Mouse (Mus musculus) erythroblast, embryonic 14.5 days (primary cell): Measurements from ENCODE around the gene Sdk1. TPM values are rescaled to one million over a fixed set of nuclear protein-coding genes. Genes with fewer than 3 reads are reported as not detected.

Experiments used
- H3K27me3 ChIP-seq: 2 replicates; pipeline ENCODE4 v1.6.1; 2012; ENCODE audit warnings: inconsistent platforms; ENCODE audit not compliant: control insufficient read depth
- H3K36me3 ChIP-seq: 2 replicates; pipeline ENCODE4 v1.6.1; 2012; ENCODE audit warnings: mild to moderate bottlenecking, inconsistent platforms; ENCODE audit not compliant: control insufficient read depth
- H3K4me1 ChIP-seq: 2 replicates; pipeline ENCODE4 v1.6.1; 2012; ENCODE audit warnings: inconsistent platforms; ENCODE audit not compliant: control insufficient read depth
- H3K4me3 ChIP-seq: replicated peaks from 2 replicates; pipeline ENCODE3; 2012; ENCODE audit warnings: moderate library complexity, mild to moderate bottlenecking, inconsistent platforms
- H3K9me3 ChIP-seq: 2 replicates; pipeline ENCODE4 v1.6.1; 2012; ENCODE audit warnings: low read length, inconsistent platforms, mixed read lengths; ENCODE audit not compliant: control insufficient read depth
- GATA1 ChIP-seq: IDR thresholded peaks from 2 replicates; pipeline ENCODE4 v1.6.1; 2012; ENCODE audit warnings: low read length, inconsistent platforms, mixed read lengths
- TAL1 ChIP-seq: IDR thresholded peaks from 3 replicates; pipeline ENCODE4 v1.6.1; 2012; ENCODE audit warnings: low read length, inconsistent platforms, mixed read lengths
- polyA plus RNA-seq: library from polyadenylated mRNA; stranded (reverse); fragments of >175 nt; gene quantifications from 2 replicates; pipeline ENCODE4 v1.2.3, GENCODE M21; 2012

Sdk1 gene
- polyA plus RNA-seq, 1 experiment, result not detected

DNA sequence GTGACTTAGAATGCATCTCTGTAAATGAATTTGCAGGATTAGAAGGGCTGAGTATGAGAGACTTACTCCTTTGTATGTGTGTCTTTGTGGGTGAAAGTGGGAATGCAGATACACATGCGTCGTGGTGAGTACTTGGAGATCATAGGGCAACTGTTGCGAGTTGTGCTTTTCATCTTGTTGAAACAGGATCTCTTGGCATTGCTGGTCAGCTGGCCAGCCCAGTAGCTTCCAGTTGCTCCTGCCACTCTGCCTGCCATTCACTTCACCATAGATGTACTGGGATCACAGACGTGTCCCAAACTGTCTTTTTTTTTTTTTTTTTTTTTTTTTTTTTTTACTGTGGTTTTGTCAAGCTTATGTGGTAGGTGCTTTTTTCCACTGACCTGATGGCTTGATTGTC lies 606.4 kb downstream of the Sdk1 start:
- H3K4me1 ChIP-seq, result no peaks in the 10 kb centered on the region
- TF ChIP-seq TAL1 (peak; percentile 20; the same call in 1 of the 3 replicates), GATA1 (no peak)

GRCm38 (mm10) chr5:141852175-141852574 lies 610.9 kb downstream of the Sdk1 start:
- no peaks in the 10 kb centered on the region for H3K36me3 ChIP-seq

More for the DNA sequence above, 606.4 kb downstream of the Sdk1 start:
- Histone ChIP-seq H3K27me3 (no peaks in the 10 kb centered on the region), H3K4me3 (no peak overlapping the region), H3K36me3 (no peaks in the 10 kb centered on the region), H3K9me3 (peaks cover 4% of the 10 kb centered on the region)

DNA sequence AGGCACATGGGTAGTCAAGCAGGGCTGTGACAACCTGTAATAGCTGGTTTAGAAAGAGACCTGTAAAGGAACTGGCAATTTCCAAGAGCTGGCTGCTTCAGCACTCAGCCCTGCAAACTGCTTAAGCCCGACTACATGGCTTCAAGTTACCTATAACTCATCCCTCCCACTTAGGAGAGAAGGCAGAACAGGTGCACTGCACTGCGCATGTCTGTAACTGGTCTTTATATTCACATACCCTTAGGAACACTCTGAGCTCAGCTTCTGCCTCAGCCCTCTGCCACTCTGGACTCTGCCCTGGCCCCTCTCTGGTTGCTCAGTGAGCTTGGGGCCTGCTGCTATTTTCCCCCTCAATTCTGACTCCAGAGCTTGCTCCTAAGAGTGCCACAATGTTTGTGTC lies 615.2 kb downstream of the Sdk1 start:
- H3K27me3 ChIP-seq, result no peaks in the 10 kb centered on the region
- H3K9me3 ChIP-seq, result peaks cover 8% of the 10 kb centered on the region
- H3K36me3 ChIP-seq, result no peaks in the 10 kb centered on the region
- TF ChIP-seq GATA1 (no peak), TAL1 (no peak)
- no peaks in the 10 kb centered on the region for H3K4me1 ChIP-seq
- no peak overlapping the region for H3K4me3 ChIP-seq

More at GRCm38 (mm10) chr5:141852175-141852574, 610.9 kb downstream of the Sdk1 start:
- H3K4me1 ChIP-seq, result no peaks in the 10 kb centered on the region
- TF ChIP-seq TAL1 (no peak), GATA1 (no peak)
- H3K4me3 ChIP-seq, result no peak overlapping the region
- H3K9me3 ChIP-seq, result peaks cover 8% of the 10 kb centered on the region
- no peaks in the 10 kb centered on the region for H3K27me3 ChIP-seq

DNA sequence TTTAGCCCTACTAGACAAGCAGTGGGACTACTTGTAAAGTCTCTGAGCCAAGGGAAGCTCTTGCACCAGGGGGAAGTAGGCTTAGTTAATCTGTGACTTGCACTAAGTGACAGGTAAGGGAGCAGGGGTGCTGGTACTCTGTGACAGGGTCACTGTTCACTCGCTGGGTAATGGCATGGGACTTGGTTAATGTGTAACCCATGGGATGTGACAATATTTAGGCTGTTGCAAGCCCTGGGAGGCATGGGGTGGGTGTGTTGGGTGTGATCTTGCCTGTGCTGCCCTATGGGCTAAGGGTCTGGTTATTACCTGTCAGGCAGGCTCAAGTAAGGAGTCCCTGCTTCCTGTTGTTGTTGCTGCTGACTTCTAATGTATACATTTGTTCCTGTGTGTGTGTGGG lies 616.5 kb downstream of the Sdk1 start:
- no peaks in the 10 kb centered on the region for H3K36me3 ChIP-seq
- TF ChIP-seq GATA1, result no peak
- TF ChIP-seq TAL1, result no peak
- H3K27me3 ChIP-seq, result no peaks in the 10 kb centered on the region
- peaks cover 3% of the 10 kb centered on the region for H3K9me3 ChIP-seq
- H3K4me3 ChIP-seq, result no peak overlapping the region
- no peaks in the 10 kb centered on the region for H3K4me1 ChIP-seq

DNA sequence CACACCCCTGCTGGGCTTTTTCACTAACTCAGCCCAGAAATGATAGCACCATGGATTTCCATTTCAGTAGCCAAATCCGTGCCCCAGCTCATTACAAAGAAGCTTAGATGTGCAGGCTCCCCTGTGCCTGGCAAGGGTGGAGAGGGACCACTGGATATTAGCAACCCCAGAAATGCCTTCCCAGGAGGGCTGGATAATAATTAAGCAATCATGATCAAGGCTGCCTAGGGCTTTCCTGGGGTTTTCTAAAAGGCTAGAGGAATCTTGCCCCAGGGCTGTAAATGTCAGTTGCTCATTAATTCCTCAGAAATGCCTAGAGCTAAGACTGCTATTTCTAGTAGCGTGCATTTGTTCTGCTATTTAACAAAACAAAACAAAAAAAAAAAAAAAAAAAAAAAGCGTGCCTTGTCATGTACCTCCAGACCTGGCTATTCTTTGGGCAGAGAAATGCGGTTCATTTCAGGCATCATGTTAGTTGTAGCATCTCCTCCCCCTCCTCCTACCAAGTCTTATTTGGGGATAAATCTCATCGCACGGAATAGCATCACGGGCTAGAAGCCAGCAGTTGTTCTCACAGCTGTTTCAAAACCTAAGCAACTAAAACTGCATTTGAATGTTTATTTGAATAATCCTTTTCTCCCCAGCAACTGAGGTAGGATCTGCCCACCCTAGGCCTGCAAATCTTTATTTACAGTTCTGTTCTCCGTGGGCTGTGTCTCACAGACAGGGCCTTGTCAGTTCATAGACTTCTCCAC lies 617.3 kb downstream of the Sdk1 start:
- no peak for TF ChIP-seq GATA1
- no peak for TF ChIP-seq TAL1
- Histone ChIP-seq H3K9me3 (peaks cover 3% of the 10 kb centered on the region; the same call in 1 of the 2 replicates), H3K27me3 (no peaks in the 10 kb centered on the region)

DNA sequence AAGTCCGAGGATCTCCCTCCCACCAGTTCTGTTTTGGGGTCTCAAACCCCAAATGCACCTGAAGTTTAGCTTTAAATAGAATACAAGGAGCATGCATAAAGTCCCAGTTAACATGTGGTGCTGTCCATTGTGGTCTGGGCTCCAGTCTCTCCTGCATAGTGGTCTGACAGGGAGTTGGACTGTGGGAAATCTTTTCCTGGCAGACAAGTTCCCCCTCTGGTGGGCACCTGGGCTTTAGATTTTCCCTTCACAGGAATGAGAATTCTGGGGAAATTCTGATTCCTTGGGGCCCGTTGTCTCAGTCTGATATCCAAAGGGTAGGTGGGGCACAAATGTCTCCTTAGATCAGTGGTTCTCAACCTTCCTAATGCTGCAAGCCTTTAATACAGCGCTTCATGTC lies 624.8 kb downstream of the Sdk1 start:
- H3K9me3 ChIP-seq, result peaks cover 3% of the 10 kb centered on the region; the same call in 1 of the 2 replicates
- H3K4me3 ChIP-seq, result no peak overlapping the region
- H3K27me3 ChIP-seq, result no peaks in the 10 kb centered on the region
- no peaks in the 10 kb centered on the region for H3K4me1 ChIP-seq
- H3K36me3 ChIP-seq, result no peaks in the 10 kb centered on the region
- TF ChIP-seq GATA1, result no peak
- TF ChIP-seq TAL1, result no peak

More for the DNA sequence above, 617.3 kb downstream of the Sdk1 start:
- no peak overlapping the region for H3K4me3 ChIP-seq
- no peaks in the 10 kb centered on the region for H3K36me3 ChIP-seq
- H3K4me1 ChIP-seq, result no peaks in the 10 kb centered on the region

DNA sequence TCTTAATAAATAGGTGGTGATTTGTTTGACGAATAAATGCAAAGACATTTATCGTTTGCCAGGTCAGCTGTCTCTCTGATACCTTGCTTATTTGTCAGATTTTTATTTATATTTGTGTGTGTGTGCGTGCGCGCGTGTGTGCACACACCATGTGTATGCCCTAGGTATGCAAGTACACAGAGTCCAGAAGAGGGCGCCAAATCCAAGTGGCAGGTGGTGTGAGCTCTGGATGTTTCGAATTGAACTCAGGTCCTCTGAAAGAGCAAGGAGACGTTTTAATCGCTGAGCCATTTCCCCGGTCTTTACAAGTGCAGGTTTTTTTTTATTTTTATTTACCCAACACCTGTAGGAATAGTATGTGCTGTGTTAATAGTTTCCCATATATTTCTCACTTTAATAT lies 632.5 kb downstream of the Sdk1 start:
- H3K36me3 ChIP-seq, result no peaks in the 10 kb centered on the region
- TF ChIP-seq GATA1 (no peak), TAL1 (no peak)
- no peak overlapping the region for H3K4me3 ChIP-seq
- no peaks in the 10 kb centered on the region for H3K27me3 ChIP-seq
- H3K4me1 ChIP-seq, result no peaks in the 10 kb centered on the region
- peaks cover 51% of the 10 kb centered on the region for H3K9me3 ChIP-seq

GRCm38 (mm10) chr5:141880661-141881060 lies 639.4 kb downstream of the Sdk1 start:
- Histone ChIP-seq H3K4me1 (no peaks in the 10 kb centered on the region), H3K27me3 (no peaks in the 10 kb centered on the region), H3K36me3 (no peaks in the 10 kb centered on the region), H3K4me3 (no peak overlapping the region), H3K9me3 (peaks cover 22% of the 10 kb centered on the region)
- TF ChIP-seq GATA1 (no peak), TAL1 (no peak)

- Histone ChIP-seq H3K36me3 (no peaks in the 10 kb centered on the region), H3K9me3 (peaks cover 11% of the 10 kb centered on the region), H3K27me3 (no peaks in the 10 kb centered on the region), H3K4me1 (no peaks in the 10 kb centered on the region), H3K4me3 (no peak overlapping the region)
- no peak for TF ChIP-seq TAL1
- no peak for TF ChIP-seq GATA1
Observed at GRCm38 (mm10) chr5:141884111-141884647, 642.9 kb downstream of the Sdk1 start.
